Mouse (Mus musculus): ENCODE results near the gene Galnt18. TPM values are rescaled to one million over a fixed set of nuclear protein-coding genes. Genes with fewer than 3 reads are reported as not detected.

Gene Galnt18
- polyA plus RNA-seq, 1 experiment from 2014 or later = 35.6 TPM

- ATAC-seq (ENCODE audit: insufficient read depth, low FRiP score) = no peak
- WGBS = 86% methylated on average over 4 of the region's 4 CpGs
- peaks cover 5% of the 10 kb centered on the region; the same call in 1 of the 2 replicates for H3K4me1 ChIP-seq (ENCODE audit: control insufficient read depth, insufficient read depth, low read length)
- no peaks in the 10 kb centered on the region for H3K27me3 ChIP-seq (ENCODE audit: control insufficient read depth, insufficient read depth, low read length)
- no peak overlapping the region for H3K27ac ChIP-seq (ENCODE audit: low read length)
- H3K9ac ChIP-seq (ENCODE audit: low read length) = no peak overlapping the region
- H3K9me3 ChIP-seq (replicated peaks; ENCODE audit: control insufficient read depth, low read length) = no peaks in the 10 kb centered on the region
- no peak overlapping the region for H3K4me3 ChIP-seq (replicated peaks; ENCODE audit: low read length)
- no peak overlapping the region for H3K4me2 ChIP-seq (ENCODE audit: low read depth, low read length)
- no peaks in the 10 kb centered on the region for H3K36me3 ChIP-seq (ENCODE audit: control insufficient read depth, insufficient read depth, low read length)
Observed at GRCm38 (mm10) chr7:111712797-111713196, 67.0 kb downstream of the Galnt18 start.

- Histone ChIP-seq H3K9me3 (replicated peaks; ENCODE audit: control insufficient read depth, low read length) (no peaks in the 10 kb centered on the region), H3K4me3 (replicated peaks; ENCODE audit: low read length) (no peak overlapping the region), H3K4me2 (ENCODE audit: low read depth, low read length) (no peak overlapping the region), H3K9ac (ENCODE audit: low read length) (no peak overlapping the region), H3K27me3 (ENCODE audit: control insufficient read depth, insufficient read depth, low read length) (no peaks in the 10 kb centered on the region), H3K36me3 (ENCODE audit: control insufficient read depth, insufficient read depth, low read length) (no peaks in the 10 kb centered on the region), H3K27ac (ENCODE audit: low read length) (no peak overlapping the region), H3K4me1 (ENCODE audit: control insufficient read depth, insufficient read depth, low read length) (peaks cover 5% of the 10 kb centered on the region; the same call in 1 of the 2 replicates)
- ATAC-seq (ENCODE audit: insufficient read depth, low FRiP score) = no peak
- WGBS = 85% methylated on average over 6 of the region's 6 CpGs
Observed at GRCm38 (mm10) chr7:111711045-111711808, 68.5 kb downstream of the Galnt18 start.

GRCm38 (mm10) chr7:111710311-111710710, 69.5 kb downstream of the Galnt18 start:
- Histone ChIP-seq H3K4me3 (replicated peaks; ENCODE audit: low read length) (no peak overlapping the region), H3K4me2 (ENCODE audit: low read depth, low read length) (no peak overlapping the region), H3K9me3 (replicated peaks; ENCODE audit: control insufficient read depth, low read length) (no peaks in the 10 kb centered on the region), H3K27ac (ENCODE audit: low read length) (no peak overlapping the region), H3K27me3 (ENCODE audit: control insufficient read depth, insufficient read depth, low read length) (no peaks in the 10 kb centered on the region), H3K4me1 (ENCODE audit: control insufficient read depth, insufficient read depth, low read length) (peaks cover 4% of the 10 kb centered on the region; the same call in 1 of the 2 replicates), H3K36me3 (ENCODE audit: control insufficient read depth, insufficient read depth, low read length) (no peaks in the 10 kb centered on the region), H3K9ac (ENCODE audit: low read length) (no peak overlapping the region)
- WGBS = 43% methylated on average over 4 of the region's 4 CpGs
- no peak for ATAC-seq (ENCODE audit: insufficient read depth, low FRiP score)

- no peak overlapping the region for H3K27ac ChIP-seq (ENCODE audit: low read length)
- no peaks in the 10 kb centered on the region; the same call in 1 of the 2 replicates for H3K4me1 ChIP-seq (ENCODE audit: control insufficient read depth, insufficient read depth, low read length)
- ATAC-seq (ENCODE audit: insufficient read depth, low FRiP score) = no peak
- WGBS = 43% methylated on average over 1 of the region's 1 CpGs
- no peaks in the 10 kb centered on the region for H3K9me3 ChIP-seq (replicated peaks; ENCODE audit: control insufficient read depth, low read length)
- H3K9ac ChIP-seq (ENCODE audit: low read length) = no peak overlapping the region
- H3K4me2 ChIP-seq (ENCODE audit: low read depth, low read length) = no peak overlapping the region
- no peaks in the 10 kb centered on the region for H3K36me3 ChIP-seq (ENCODE audit: control insufficient read depth, insufficient read depth, low read length)
- no peak overlapping the region for H3K4me3 ChIP-seq (replicated peaks; ENCODE audit: low read length)
- no peaks in the 10 kb centered on the region for H3K27me3 ChIP-seq (ENCODE audit: control insufficient read depth, insufficient read depth, low read length)
Observed at GRCm38 (mm10) chr7:111708563-111708962, 71.2 kb downstream of the Galnt18 start.

GRCm38 (mm10) chr7:111702961-111703360, 76.8 kb downstream of the Galnt18 start:
- Histone ChIP-seq H3K27me3 (ENCODE audit: control insufficient read depth, insufficient read depth, low read length) (no peaks in the 10 kb centered on the region), H3K36me3 (ENCODE audit: control insufficient read depth, insufficient read depth, low read length) (no peaks in the 10 kb centered on the region), H3K4me3 (replicated peaks; ENCODE audit: low read length) (no peak overlapping the region), H3K27ac (ENCODE audit: low read length) (no peak overlapping the region), H3K9ac (ENCODE audit: low read length) (no peak overlapping the region), H3K4me2 (ENCODE audit: low read depth, low read length) (no peak overlapping the region), H3K9me3 (replicated peaks; ENCODE audit: control insufficient read depth, low read length) (no peaks in the 10 kb centered on the region), H3K4me1 (ENCODE audit: control insufficient read depth, insufficient read depth, low read length) (no peaks in the 10 kb centered on the region)
- 89% methylated on average over 2 of the region's 2 CpGs for WGBS
- no peak for ATAC-seq (ENCODE audit: insufficient read depth, low FRiP score)

- Histone ChIP-seq H3K4me3 (replicated peaks; ENCODE audit: low read length) (no peak overlapping the region), H3K4me2 (ENCODE audit: low read depth, low read length) (no peak overlapping the region), H3K36me3 (ENCODE audit: control insufficient read depth, insufficient read depth, low read length) (no peaks in the 10 kb centered on the region), H3K9ac (ENCODE audit: low read length) (no peak overlapping the region), H3K27ac (ENCODE audit: low read length) (no peak overlapping the region), H3K4me1 (ENCODE audit: control insufficient read depth, insufficient read depth, low read length) (no peaks in the 10 kb centered on the region), H3K9me3 (replicated peaks; ENCODE audit: control insufficient read depth, low read length) (no peaks in the 10 kb centered on the region), H3K27me3 (ENCODE audit: control insufficient read depth, insufficient read depth, low read length) (no peaks in the 10 kb centered on the region)
- no peak for ATAC-seq (ENCODE audit: insufficient read depth, low FRiP score)
Observed at GRCm38 (mm10) chr7:111701788-111702187, 78.0 kb downstream of the Galnt18 start.

- Histone ChIP-seq H3K27ac (ENCODE audit: low read length) (no peak overlapping the region), H3K36me3 (ENCODE audit: control insufficient read depth, insufficient read depth, low read length) (no peaks in the 10 kb centered on the region), H3K27me3 (ENCODE audit: control insufficient read depth, insufficient read depth, low read length) (no peaks in the 10 kb centered on the region), H3K4me3 (replicated peaks; ENCODE audit: low read length) (no peak overlapping the region), H3K9me3 (replicated peaks; ENCODE audit: control insufficient read depth, low read length) (no peaks in the 10 kb centered on the region), H3K4me2 (ENCODE audit: low read depth, low read length) (no peak overlapping the region), H3K4me1 (ENCODE audit: control insufficient read depth, insufficient read depth, low read length) (no peaks in the 10 kb centered on the region), H3K9ac (ENCODE audit: low read length) (no peak overlapping the region)
- 61% methylated on average over 3 of the region's 3 CpGs for WGBS
- no peak for ATAC-seq (ENCODE audit: insufficient read depth, low FRiP score)
Observed at GRCm38 (mm10) chr7:111699446-111699845, 80.3 kb downstream of the Galnt18 start.

- Histone ChIP-seq H3K36me3 (ENCODE audit: control insufficient read depth, insufficient read depth, low read length) (no peaks in the 10 kb centered on the region), H3K9ac (ENCODE audit: low read length) (no peak overlapping the region), H3K27ac (ENCODE audit: low read length) (no peak overlapping the region), H3K4me1 (ENCODE audit: control insufficient read depth, insufficient read depth, low read length) (no peaks in the 10 kb centered on the region), H3K4me2 (ENCODE audit: low read depth, low read length) (no peak overlapping the region), H3K4me3 (replicated peaks; ENCODE audit: low read length) (no peak overlapping the region), H3K27me3 (ENCODE audit: control insufficient read depth, insufficient read depth, low read length) (no peaks in the 10 kb centered on the region), H3K9me3 (replicated peaks; ENCODE audit: control insufficient read depth, low read length) (no peaks in the 10 kb centered on the region)
- no peak for ATAC-seq (ENCODE audit: insufficient read depth, low FRiP score)
Observed at GRCm38 (mm10) chr7:111696226-111696625, 83.6 kb downstream of the Galnt18 start.

- WGBS = 74% methylated on average over 6 of the region's 6 CpGs
- no peaks in the 10 kb centered on the region for H3K4me1 ChIP-seq (ENCODE audit: control insufficient read depth, insufficient read depth, low read length)
- H3K9ac ChIP-seq (ENCODE audit: low read length) = no peak overlapping the region
- H3K4me3 ChIP-seq (replicated peaks; ENCODE audit: low read length) = no peak overlapping the region
- ATAC-seq (ENCODE audit: insufficient read depth, low FRiP score) = no peak; the same call in 1 of the 2 replicates
- no peak overlapping the region for H3K4me2 ChIP-seq (ENCODE audit: low read depth, low read length)
- H3K9me3 ChIP-seq (replicated peaks; ENCODE audit: control insufficient read depth, low read length) = no peaks in the 10 kb centered on the region
- no peak overlapping the region for H3K27ac ChIP-seq (ENCODE audit: low read length)
- H3K36me3 ChIP-seq (ENCODE audit: control insufficient read depth, insufficient read depth, low read length) = no peaks in the 10 kb centered on the region
- H3K27me3 ChIP-seq (ENCODE audit: control insufficient read depth, insufficient read depth, low read length) = no peaks in the 10 kb centered on the region
Observed at GRCm38 (mm10) chr7:111694312-111694711, 85.5 kb downstream of the Galnt18 start.
